Mouse (Mus musculus): ENCODE measurements around the gene Cyp11a1. TPM values are rescaled to one million over a fixed set of nuclear protein-coding genes. Genes with fewer than 3 reads are reported as not detected.

Gene Cyp11a1
- polyA plus RNA-seq, 1 experiment from 2014 or later: 0.45 TPM

- ATAC-seq (ENCODE audit: low FRiP score): peak; percentile 16; the same call in 1 of the 2 replicates
- Histone ChIP-seq H3K9ac (peak overlapping the region; percentile 30), H3K36me3 (replicated peaks) (no peaks in the 10 kb centered on the region), H3K9me3 (no peaks in the 10 kb centered on the region), H3K27ac (no peak overlapping the region), H3K4me2 (peak overlapping the region; percentile 64), H3K4me3 (replicated peaks) (peak overlapping the region; percentile 27), H3K27me3 (peaks cover 44% of the 10 kb centered on the region), H3K4me1 (peaks cover 18% of the 10 kb centered on the region)
- WGBS: 19% methylated on average over 13 of the region's 13 CpGs
Measured at GRCm38 (mm10) chr9:57997511-57998031, 8.6 kb upstream of the Cyp11a1 start.

GRCm38 (mm10) chr9:57998032-57998659 is 8.1 kb upstream of the Cyp11a1 start:
- no peak overlapping the region for H3K27ac ChIP-seq
- H3K4me2 ChIP-seq: peak overlapping the region; percentile 64
- no peaks in the 10 kb centered on the region for H3K9me3 ChIP-seq
- peaks cover 44% of the 10 kb centered on the region for H3K27me3 ChIP-seq
- under 1% methylated on average over 20 of the region's 20 CpGs for WGBS
- peaks cover 12% of the 10 kb centered on the region for H3K4me1 ChIP-seq
- H3K4me3 ChIP-seq (replicated peaks): peak overlapping the region; percentile 27
- no peaks in the 10 kb centered on the region for H3K36me3 ChIP-seq (replicated peaks)
- peak; percentile 88 for ATAC-seq (ENCODE audit: low FRiP score)
- peak overlapping the region; percentile 30 for H3K9ac ChIP-seq

- Histone ChIP-seq H3K27me3 (peaks cover 44% of the 10 kb centered on the region), H3K4me3 (replicated peaks) (no peak overlapping the region), H3K4me1 (peaks cover 9% of the 10 kb centered on the region), H3K36me3 (replicated peaks) (no peaks in the 10 kb centered on the region), H3K4me2 (no peak overlapping the region), H3K9ac (no peak overlapping the region), H3K9me3 (no peaks in the 10 kb centered on the region), H3K27ac (no peak overlapping the region)
- 46% methylated on average over 2 of the region's 2 CpGs for WGBS
- ATAC-seq (ENCODE audit: low FRiP score): peak; percentile 42; the same call in 1 of the 2 replicates
Measured at GRCm38 (mm10) chr9:57998685-57999084, 7.5 kb upstream of the Cyp11a1 start.

GRCm38 (mm10) chr9:57999676-58000075 is 6.5 kb upstream of the Cyp11a1 start:
- ATAC-seq (ENCODE audit: low FRiP score): no peak
- H3K9ac ChIP-seq: no peak overlapping the region
- H3K36me3 ChIP-seq (replicated peaks): no peaks in the 10 kb centered on the region
- no peaks in the 10 kb centered on the region for H3K9me3 ChIP-seq
- H3K4me2 ChIP-seq: no peak overlapping the region
- 56% methylated on average over 2 of the region's 2 CpGs for WGBS
- no peak overlapping the region for H3K4me3 ChIP-seq (replicated peaks)
- H3K27me3 ChIP-seq: peaks cover 44% of the 10 kb centered on the region
- H3K4me1 ChIP-seq: peaks cover 9% of the 10 kb centered on the region
- H3K27ac ChIP-seq: no peak overlapping the region

GRCm38 (mm10) chr9:58003272-58003671 is 2.9 kb upstream of the Cyp11a1 start:
- Histone ChIP-seq H3K4me2 (no peak overlapping the region), H3K27ac (no peak overlapping the region), H3K4me3 (replicated peaks) (no peak overlapping the region), H3K9ac (no peak overlapping the region), H3K36me3 (replicated peaks) (no peaks in the 10 kb centered on the region), H3K4me1 (peaks cover 3% of the 10 kb centered on the region), H3K27me3 (peaks cover 24% of the 10 kb centered on the region), H3K9me3 (no peaks in the 10 kb centered on the region)
- WGBS: 37% methylated on average over 2 of the region's 2 CpGs
- ATAC-seq (ENCODE audit: low FRiP score): no peak

- peak overlapping the region; percentile 38 for H3K4me2 ChIP-seq
- 0 out of 2 replicates have a peak overlapping the region, but pooled peaks have one; percentile 10 for H3K4me3 ChIP-seq (replicated peaks)
- H3K9me3 ChIP-seq: no peaks in the 10 kb centered on the region
- WGBS: 56% methylated on average over 12 of the region's 12 CpGs
- H3K36me3 ChIP-seq (replicated peaks): no peaks in the 10 kb centered on the region
- peak overlapping the region; percentile 44; the same call in 1 of the 2 replicates for H3K9ac ChIP-seq
- H3K27ac ChIP-seq: peak overlapping the region; percentile 91
- peak; percentile 61; the same call in 1 of the 2 replicates for ATAC-seq (ENCODE audit: low FRiP score)
- H3K27me3 ChIP-seq: no peaks in the 10 kb centered on the region
- H3K4me1 ChIP-seq: peaks cover 32% of the 10 kb centered on the region
Measured at GRCm38 (mm10) chr9:58008336-58009014, 2.3 kb downstream of the Cyp11a1 start.

- Histone ChIP-seq H3K4me2 (peak overlapping the region; percentile 38), H3K9ac (peak overlapping the region; percentile 44; the same call in 1 of the 2 replicates), H3K36me3 (replicated peaks) (no peaks in the 10 kb centered on the region), H3K9me3 (no peaks in the 10 kb centered on the region), H3K4me1 (peaks cover 32% of the 10 kb centered on the region), H3K4me3 (replicated peaks) (0 out of 2 replicates have a peak overlapping the region, but pooled peaks have one; percentile 10), H3K27ac (peak overlapping the region; percentile 91), H3K27me3 (no peaks in the 10 kb centered on the region)
- 5% methylated on average over 6 of the region's 6 CpGs for whole genome bisulfite sequencing
- ATAC-seq (ENCODE audit: low FRiP score): peak; percentile 95
Measured at GRCm38 (mm10) chr9:58009015-58009362, 2.8 kb downstream of the Cyp11a1 start.

- WGBS: 46% methylated on average over 3 of the region's 3 CpGs
- H3K36me3 ChIP-seq (replicated peaks): no peaks in the 10 kb centered on the region
- H3K4me3 ChIP-seq (replicated peaks): no peak overlapping the region
- H3K4me1 ChIP-seq: peaks cover 32% of the 10 kb centered on the region
- H3K9me3 ChIP-seq: no peaks in the 10 kb centered on the region
- H3K27me3 ChIP-seq: no peaks in the 10 kb centered on the region
- H3K27ac ChIP-seq: peak overlapping the region; percentile 91
- H3K4me2 ChIP-seq: no peak overlapping the region
- no peak overlapping the region for H3K9ac ChIP-seq
- 0 out of 2 replicates have a peak, but pooled peaks have one; percentile 19 for ATAC-seq (ENCODE audit: low FRiP score)
Measured at GRCm38 (mm10) chr9:58009588-58009987, 3.4 kb downstream of the Cyp11a1 start.

- no peaks in the 10 kb centered on the region for H3K9me3 ChIP-seq
- peaks cover 32% of the 10 kb centered on the region for H3K4me1 ChIP-seq
- no peaks in the 10 kb centered on the region for H3K27me3 ChIP-seq
- no peaks in the 10 kb centered on the region for H3K36me3 ChIP-seq (replicated peaks)
- no peak overlapping the region for H3K9ac ChIP-seq
- ATAC-seq (ENCODE audit: low FRiP score): no peak
- H3K4me2 ChIP-seq: no peak overlapping the region
- H3K4me3 ChIP-seq (replicated peaks): no peak overlapping the region
- H3K27ac ChIP-seq: no peak overlapping the region
- WGBS: 49% methylated on average over 7 of the region's 7 CpGs
Measured at GRCm38 (mm10) chr9:58011027-58011426, 4.8 kb downstream of the Cyp11a1 start.

GRCm38 (mm10) chr9:58011552-58011951 is 5.3 kb downstream of the Cyp11a1 start:
- WGBS: 86% methylated on average over 8 of the region's 8 CpGs
- no peak overlapping the region for H3K9ac ChIP-seq
- peaks cover 32% of the 10 kb centered on the region for H3K4me1 ChIP-seq
- no peak for ATAC-seq (ENCODE audit: low FRiP score)
- H3K4me3 ChIP-seq (replicated peaks): no peak overlapping the region
- no peak overlapping the region for H3K27ac ChIP-seq
- no peaks in the 10 kb centered on the region for H3K9me3 ChIP-seq
- H3K36me3 ChIP-seq (replicated peaks): no peaks in the 10 kb centered on the region
- H3K27me3 ChIP-seq: no peaks in the 10 kb centered on the region
- H3K4me2 ChIP-seq: no peak overlapping the region

- Histone ChIP-seq H3K4me1 (peaks cover 32% of the 10 kb centered on the region), H3K9ac (no peak overlapping the region), H3K4me2 (no peak overlapping the region), H3K36me3 (replicated peaks) (no peaks in the 10 kb centered on the region), H3K27ac (no peak overlapping the region), H3K9me3 (no peaks in the 10 kb centered on the region), H3K27me3 (no peaks in the 10 kb centered on the region), H3K4me3 (replicated peaks) (no peak overlapping the region)
- ATAC-seq (ENCODE audit: low FRiP score): no peak
- WGBS: 75% methylated on average over 2 of the region's 2 CpGs
Measured at GRCm38 (mm10) chr9:58012486-58012885, 6.3 kb downstream of the Cyp11a1 start.

GRCm38 (mm10) chr9:58012935-58013334 is 6.7 kb downstream of the Cyp11a1 start:
- Histone ChIP-seq H3K27ac (no peak overlapping the region), H3K9me3 (no peaks in the 10 kb centered on the region), H3K36me3 (replicated peaks) (no peaks in the 10 kb centered on the region), H3K9ac (no peak overlapping the region), H3K4me1 (peaks cover 32% of the 10 kb centered on the region), H3K27me3 (no peaks in the 10 kb centered on the region), H3K4me2 (no peak overlapping the region), H3K4me3 (replicated peaks) (no peak overlapping the region)
- no peak for ATAC-seq (ENCODE audit: low FRiP score)
- 30% methylated on average over 2 of the region's 2 CpGs for WGBS
